15 mouse cellular contexts compared by ENCODE assay signal in genomic region chr5:64438446-64439134, GRCm38 (mm10).
A peak's percentile ranks its signal among the peaks of the same experiment; 100 is the strongest.
DNase-seq lines count a peak whose midpoint lies in the region; ATAC-seq lines count a peak whose summit lies in the region.
"Had no signal": no experiment of that assay in that cellular context is flagged by ENCODE, and none has a peak within 500 bp of the region (broad histone marks: within the 10 kb centered on the region; RNA-seq: fewer than 3 reads in every experiment).

No protein-coding gene starts in this region.

- WGBS in hindbrain, embryonic 13.5 days = 77% methylated on average over 13 of the region's 13 CpGs
- WGBS in hindbrain, embryonic 14.5 days = 78% methylated on average over 13 of the region's 13 CpGs
- 85% methylated on average over 13 of the region's 13 CpGs for WGBS in forebrain, embryonic 10.5 days

- no peak overlapping the region for H3K27ac ChIP-seq in hindbrain, embryonic 13.5 days
- no peak overlapping the region for H3K27ac ChIP-seq in hindbrain, embryonic 14.5 days
- H3K27ac ChIP-seq in forebrain, embryonic 10.5 days = no peak overlapping the region
- H3K27ac ChIP-seq: limb, embryonic 12.5 days had no signal

- DNase-seq in hindbrain, embryonic 14.5 days (ENCODE audit: low spot score) = no peak
- DNase-seq in 3134 (ENCODE audit: extremely low read depth, insufficient read length, low spot score) (peak; percentile 70), R1 (ENCODE audit: low read depth, low spot score) (peak; percentile 10)
- DNase-seq in testis, postnatal 10 days (ENCODE audit: low spot score) = no peak
- DNase-seq in cerebellum, postnatal 36 days = no peak
- no peak for DNase-seq in forebrain, embryonic 10.5 days (ENCODE audit: extremely low spot score, low spot score)
- DNase-seq: adrenal gland, adult 8-10 months; B cell, adult 2 months; gastrocnemius, postnatal 10 days; kidney, adult 2 months; spleen, adult 18-20 months had no signal

- H3K9ac ChIP-seq in hindbrain, embryonic 13.5 days = 0 out of 2 replicates have a peak overlapping the region, but pooled peaks have one; percentile 25
- no peak overlapping the region for H3K9ac ChIP-seq in hindbrain, embryonic 14.5 days
- H3K9ac ChIP-seq: limb, embryonic 12.5 days had no signal

- H3K9me3 ChIP-seq in hindbrain, embryonic 13.5 days = no peaks in the 10 kb centered on the region
- no peaks in the 10 kb centered on the region for H3K9me3 ChIP-seq in hindbrain, embryonic 14.5 days (ENCODE audit: control insufficient read depth, low read length)
- no peaks in the 10 kb centered on the region for H3K9me3 ChIP-seq in forebrain, embryonic 10.5 days
- H3K9me3 ChIP-seq: limb, embryonic 12.5 days had no signal

- H3K36me3 ChIP-seq in hindbrain, embryonic 13.5 days = no peaks in the 10 kb centered on the region
- no peaks in the 10 kb centered on the region for H3K36me3 ChIP-seq in hindbrain, embryonic 14.5 days (replicated peaks; ENCODE audit: control insufficient read depth, insufficient read depth)
- no peaks in the 10 kb centered on the region for H3K36me3 ChIP-seq in forebrain, embryonic 10.5 days (replicated peaks)
- H3K36me3 ChIP-seq: limb, embryonic 12.5 days had no signal

- H3K4me1 ChIP-seq in hindbrain, embryonic 13.5 days (replicated peaks) = no peaks in the 10 kb centered on the region
- no peaks in the 10 kb centered on the region for H3K4me1 ChIP-seq in hindbrain, embryonic 14.5 days (replicated peaks; ENCODE audit: control insufficient read depth, insufficient read depth, low read length)
- H3K4me1 ChIP-seq in forebrain, embryonic 10.5 days = peaks cover 31% of the 10 kb centered on the region

- no peak overlapping the region for H3K4me2 ChIP-seq in hindbrain, embryonic 13.5 days
- H3K4me2 ChIP-seq in hindbrain, embryonic 14.5 days (replicated peaks) = no peak overlapping the region
- H3K4me2 ChIP-seq: heart, embryonic 11.5 days; limb, embryonic 12.5 days had no signal

- no peaks in the 10 kb centered on the region for H3K27me3 ChIP-seq in hindbrain, embryonic 13.5 days
- H3K27me3 ChIP-seq in hindbrain, embryonic 14.5 days (ENCODE audit: control insufficient read depth, insufficient read depth, low read length) = no peaks in the 10 kb centered on the region
- H3K27me3 ChIP-seq in forebrain, embryonic 10.5 days (ENCODE audit: poor library complexity, severe bottlenecking) = no peaks in the 10 kb centered on the region
- H3K27me3 ChIP-seq: limb, embryonic 12.5 days had no signal

- ATAC-seq in hindbrain, embryonic 13.5 days (ENCODE audit: low FRiP score) = no peak
- no peak for ATAC-seq in hindbrain, embryonic 14.5 days (ENCODE audit: low FRiP score)
- peak; percentile 28 for ATAC-seq in inflammation-experienced regulatory T-cells, adult 6 months

- H3K4me3 ChIP-seq in hindbrain, embryonic 13.5 days = no peak overlapping the region
- no peak overlapping the region for H3K4me3 ChIP-seq in hindbrain, embryonic 14.5 days (replicated peaks; ENCODE audit: low read length)
- H3K4me3 ChIP-seq in forebrain, embryonic 10.5 days = no peak overlapping the region
- H3K4me3 ChIP-seq: limb, embryonic 12.5 days had no signal

Comparison
In these comparisons a context has a peak if more than half of its experiments do, and no peak if none do; other contexts are left out.
1. DNase-seq: peak in 3134 (single experiment) and R1 (single experiment); none in hindbrain, embryonic 14.5 days (single experiment), testis, postnatal 10 days (single experiment), cerebellum, postnatal 36 days (0 of 2) and forebrain, embryonic 10.5 days (single experiment).